Mouse (Mus musculus) skeletal muscle tissue, adult 2 months (tissue): ENCODE results near the gene Pot1b.
A peak's percentile ranks its signal among the peaks of the same experiment; 100 is the strongest.

ENCODE experiments used
- DNase-seq: peaks from one replicate; pipeline ENCODE4 v3.0.0-alpha.2; 2012; ENCODE audit warnings: low read depth, low spot score

Gene Pot1b

DNA sequence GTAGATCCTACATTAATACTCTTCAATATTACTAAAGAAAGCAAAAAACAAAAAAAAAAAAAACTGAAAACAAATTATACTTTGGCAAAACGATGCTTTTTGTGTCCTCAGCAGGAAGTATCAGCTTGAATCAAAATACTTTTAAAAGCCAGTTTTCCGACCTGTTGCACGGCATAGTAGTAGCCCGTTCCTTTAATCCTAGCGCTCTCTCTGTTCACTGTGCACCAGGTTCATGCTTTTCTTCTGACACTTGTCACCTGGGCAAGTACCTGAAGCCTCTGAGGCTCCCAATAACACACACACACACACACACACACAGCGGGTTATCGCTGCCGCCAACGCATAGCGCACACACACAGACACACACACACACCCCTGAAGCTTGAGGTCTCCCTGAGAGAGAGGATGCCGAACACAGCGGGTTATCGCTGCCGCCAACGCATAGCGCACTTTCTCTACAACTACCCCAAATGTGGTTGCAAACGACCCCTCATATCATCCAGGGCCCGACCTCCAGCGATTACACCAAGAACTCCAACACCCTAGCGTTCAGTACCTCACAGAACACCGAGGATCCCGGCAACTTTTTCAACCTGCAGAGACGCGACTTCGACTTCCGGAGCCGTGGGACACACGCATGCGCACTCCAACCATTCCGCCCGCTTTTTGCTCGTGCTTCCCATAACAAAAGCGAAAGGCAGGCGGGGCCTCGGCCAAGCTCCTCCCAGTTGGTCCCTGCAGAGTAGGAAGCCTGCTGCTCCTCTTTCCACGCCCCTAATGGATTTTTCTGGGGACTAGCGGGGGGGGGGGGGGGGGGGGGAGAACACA lies at the start of gene Pot1b:
TSS of gene Pot1b (minus strand) at position 645 of the 828 bp plus-strand sequence.
- peak; percentile 96 for DNase-seq

DNA sequence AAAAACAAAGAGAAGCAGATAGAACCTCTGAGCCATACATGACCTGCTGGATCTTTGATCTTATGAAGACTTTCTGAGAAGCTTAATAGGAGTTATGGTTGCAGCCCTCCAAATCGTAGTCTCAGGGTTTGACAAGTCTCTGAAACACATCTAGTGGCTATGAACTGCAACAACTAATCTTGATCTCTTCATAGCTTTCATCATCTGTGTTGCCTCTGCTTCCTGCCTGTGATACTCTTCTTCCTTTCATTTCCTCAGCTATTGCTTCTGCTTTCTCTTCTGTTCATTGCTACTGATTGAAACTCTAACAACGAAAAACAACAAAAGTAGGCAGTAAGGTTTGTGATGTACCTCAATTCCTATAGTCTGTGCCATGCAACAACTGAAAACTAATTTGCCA lies 38.7 kb upstream of the Pot1b start:
- no peak for DNase-seq

- DNase-seq, result peak; percentile 6
Observed at GRCm38 (mm10) chr17:55749786-55750185, 37.4 kb upstream of the Pot1b start, which contains the start of gene Adgre4. TSS of gene Adgre4 (plus strand) at chr17:55749984.

- no peak for DNase-seq
Observed at GRCm38 (mm10) chr17:55736675-55737074, 24.2 kb upstream of the Pot1b start.

DNA sequence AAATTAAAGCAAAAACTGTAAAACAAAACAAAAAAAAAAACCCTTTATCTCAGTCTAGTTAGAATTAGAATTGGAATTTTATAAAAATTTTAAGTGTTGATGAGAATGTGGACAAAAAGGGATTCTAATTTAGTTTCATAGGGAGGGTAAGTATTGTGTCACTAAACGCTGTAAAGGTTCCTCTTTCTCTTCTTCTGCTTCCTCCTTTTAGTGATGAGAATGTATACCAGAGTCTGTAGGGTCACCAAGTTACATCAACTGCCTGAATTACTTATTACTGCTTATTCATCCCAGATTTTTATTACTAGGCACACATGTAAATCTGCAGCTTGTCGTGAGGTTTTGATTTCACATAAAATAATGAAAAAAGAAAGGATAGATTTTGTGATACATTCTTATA lies 13.8 kb upstream of the Pot1b start:
- no peak for DNase-seq

GRCm38 (mm10) chr17:55722250-55722649 lies 9.8 kb upstream of the Pot1b start:
- DNase-seq, result no peak

DNA sequence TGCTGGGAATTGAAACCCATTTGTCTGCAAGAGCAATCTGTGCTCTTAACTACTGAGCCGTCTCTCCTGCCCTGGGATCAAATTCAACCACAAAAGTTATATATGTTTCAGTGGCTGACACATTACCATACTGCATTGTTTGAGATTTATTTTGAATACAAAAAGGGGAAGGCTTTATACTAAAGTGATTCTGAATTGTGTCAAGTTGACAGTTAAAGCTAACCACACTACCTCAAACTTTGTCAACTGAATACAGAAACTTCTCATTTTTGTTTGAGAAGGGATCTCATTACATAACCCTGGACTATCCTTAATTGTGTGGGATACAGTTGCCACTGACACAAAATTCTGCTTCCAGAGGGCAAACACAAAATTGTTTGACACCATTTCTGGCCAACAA lies 8.8 kb upstream of the Pot1b start:
- DNase-seq, result no peak

- DNase-seq, result no peak
Observed at GRCm38 (mm10) chr17:55702865-55703264, 9.6 kb downstream of the Pot1b start.

DNA sequence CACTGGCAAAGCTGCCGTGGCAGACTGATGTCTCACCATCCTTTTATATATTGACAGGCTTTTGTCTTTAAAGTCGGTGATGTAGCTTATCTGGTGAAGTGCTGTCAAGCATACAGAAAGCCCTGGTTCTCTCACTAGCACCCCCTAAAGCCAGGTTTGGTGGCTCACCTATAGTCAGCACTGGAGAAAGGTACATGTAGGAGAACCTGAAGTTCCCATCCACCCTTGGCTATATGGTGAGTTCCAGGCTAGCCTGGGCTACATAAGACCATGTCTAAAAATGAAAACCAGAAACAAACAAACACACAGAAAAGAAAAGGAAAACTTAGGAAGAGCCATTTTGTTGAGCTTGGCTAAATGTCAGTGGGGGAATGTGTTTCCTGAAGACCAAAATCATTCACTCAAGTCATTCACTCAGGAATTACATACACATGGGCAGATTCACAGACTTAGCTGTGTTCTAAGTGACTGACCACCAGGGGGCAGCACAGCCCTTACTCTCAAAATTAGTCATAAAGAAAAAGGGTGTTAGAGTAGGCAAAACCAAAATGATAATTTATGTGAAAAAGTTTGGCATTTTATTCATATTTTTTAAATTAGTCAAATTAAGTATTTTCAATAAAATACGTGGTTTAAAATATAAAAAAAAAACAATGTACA lies 10.1 kb downstream of the Pot1b start:
- DNase-seq, result peak; percentile 48

GRCm38 (mm10) chr17:55699388-55699787 lies 13.0 kb downstream of the Pot1b start:
- no peak for DNase-seq

DNA sequence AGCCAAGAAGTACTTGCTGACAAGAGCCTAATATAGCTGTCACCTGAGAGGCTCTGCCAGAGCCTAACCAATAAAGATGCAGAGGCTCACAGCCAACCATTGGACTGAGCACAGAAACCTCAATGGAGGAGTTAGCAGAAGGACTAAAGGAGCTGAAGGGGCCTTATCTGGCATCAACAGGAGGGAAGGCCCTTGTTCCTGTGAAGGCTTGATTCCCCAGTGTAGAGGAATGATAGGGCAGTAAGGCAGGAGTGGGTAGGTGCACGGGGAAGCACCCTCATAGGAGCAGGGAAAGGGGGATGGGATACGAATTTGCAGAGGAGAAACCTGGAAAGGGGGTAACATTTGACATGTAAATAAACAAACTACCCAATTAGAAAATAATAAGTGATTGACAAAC lies 51.3 kb downstream of the Pot1b start:
- no peak for DNase-seq

- DNase-seq, result no peak
Observed at GRCm38 (mm10) chr17:55625092-55625491, 87.3 kb downstream of the Pot1b start, which contains the start of gene Vmn2r118. TSS of gene Vmn2r118 (minus strand) at chr17:55625192.
